Comparison of ENCODE assay signal across 11 mouse cellular contexts in the genomic region with DNA sequence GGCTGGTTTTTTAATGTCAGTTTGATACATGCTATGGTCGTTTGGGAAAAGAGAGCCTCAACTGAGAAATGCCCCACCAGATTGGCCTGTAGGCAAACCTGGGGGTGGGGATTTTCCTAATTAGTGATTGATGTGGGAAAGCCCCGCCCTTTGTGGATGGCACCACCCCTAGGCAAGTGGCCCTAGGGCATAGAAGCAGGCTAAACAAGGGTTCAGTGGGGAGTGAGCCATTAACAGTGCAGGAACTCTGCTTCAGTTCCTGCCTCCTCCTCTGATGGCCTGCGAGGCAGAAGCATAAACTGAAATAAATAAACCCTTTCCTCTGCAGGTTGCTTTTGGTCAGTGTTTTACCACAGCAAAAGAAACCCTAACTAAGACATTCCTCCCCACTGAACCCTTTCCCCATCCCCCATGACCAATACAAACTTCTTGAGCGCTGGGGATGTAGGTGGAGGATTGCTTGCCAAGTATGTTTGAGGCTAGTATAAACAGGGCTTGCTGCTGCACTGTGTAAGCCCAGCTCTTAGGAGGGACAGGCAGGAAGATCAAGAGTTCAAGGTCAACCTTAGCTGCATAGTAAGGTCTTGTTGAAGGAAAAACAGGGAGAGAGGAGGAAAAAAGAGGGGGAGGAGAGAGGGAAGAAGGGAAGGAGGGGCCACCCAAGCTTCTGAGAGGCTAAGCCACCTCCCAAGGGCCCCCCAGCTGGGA.
"Had no signal": no experiment of that assay in that cellular context is flagged by ENCODE, and none has a peak within 500 bp of the region (broad histone marks: within the 10 kb centered on the region; RNA-seq: fewer than 3 reads in every experiment).

No protein-coding gene starts in this region.

- H3K27me3 ChIP-seq: limb, embryonic 12.5 days; liver, embryonic 13.5 days; midbrain, embryonic 13.5 days had no signal

- DNase-seq: kidney, postnatal 10 days; liver; liver, embryonic 13.5 days; liver, postnatal 0 days; right cerebral cortex, adult 18-20 months; right cerebral cortex, postnatal 25 days; thymus, adult 18-20 months; thymus, postnatal 14 days had no signal

- H3K27ac ChIP-seq: layer of hippocampus, adult 2 months; limb, embryonic 12.5 days; liver, embryonic 13.5 days; midbrain, embryonic 13.5 days had no signal

- ATAC-seq: liver, postnatal 0 days; midbrain, embryonic 13.5 days had no signal

- H3K9me3 ChIP-seq: liver, embryonic 13.5 days had no signal

- H3K36me3 ChIP-seq: limb, embryonic 12.5 days; liver, embryonic 13.5 days; midbrain, embryonic 13.5 days had no signal

- H3K9ac ChIP-seq: limb, embryonic 12.5 days; liver, embryonic 13.5 days; liver, postnatal 0 days; midbrain, embryonic 13.5 days had no signal

- H3K4me1 ChIP-seq: liver, embryonic 13.5 days had no signal

- H3K4me2 ChIP-seq: limb, embryonic 12.5 days; liver, embryonic 13.5 days; midbrain, embryonic 13.5 days had no signal

- H3K4me3 ChIP-seq: layer of hippocampus, adult 2 months; limb, embryonic 12.5 days; liver, embryonic 13.5 days; midbrain, embryonic 13.5 days had no signal
